Mouse (Mus musculus) myocyte (in vitro differentiated cells): ENCODE measurements at regions not wholly inside any gene's neighbourhood (a gene's known extent, or its start where the extent isn't known, plus 50 kb on each side); places are given as distances from the start of the nearest gene placed in this dataset.
A peak's percentile ranks its signal among the peaks of the same experiment; 100 is the strongest.

Experiments
- H3K27me3 ChIP-seq: one replicate; pipeline ENCODE4 v1.6.1; 2011; ENCODE audit not compliant: control insufficient read depth, insufficient read depth, insufficient read length
- H3K36me3 ChIP-seq: one replicate; pipeline ENCODE4 v1.6.1; 2011; ENCODE audit not compliant: control insufficient read depth, insufficient read depth
- H3K4me2 ChIP-seq: one replicate; pipeline ENCODE4 v1.6.1; 2011; ENCODE audit warnings: low read depth, control low read depth
- H3K4me3 ChIP-seq: one replicate; pipeline ENCODE4 v1.5.1; 2011; ENCODE audit warnings: mild to moderate bottlenecking, control low read depth, moderate library complexity
- H3K79me2 ChIP-seq: one replicate; pipeline ENCODE4 v1.6.1; 2011; ENCODE audit not compliant: control insufficient read depth, insufficient read depth
- H3ac ChIP-seq: one replicate; pipeline ENCODE4 v1.6.1; 2011; ENCODE audit not compliant: control insufficient read depth, insufficient read length
- CEBPB ChIP-seq: IDR thresholded peaks from 2 replicates; pipeline ENCODE4 v1.6.1; 2011; ENCODE audit warnings: mild to moderate bottlenecking, moderate library complexity; ENCODE audit not compliant: poor library complexity, insufficient read depth, severe bottlenecking
- E2F4 ChIP-seq: IDR thresholded peaks from one replicate; pipeline ENCODE4 v1.6.1; 2011; ENCODE audit warnings: mild to moderate bottlenecking, control low read depth, moderate library complexity; ENCODE audit not compliant: insufficient read depth
- MAX ChIP-seq: IDR thresholded peaks from one replicate; pipeline ENCODE4 v1.6.1; 2011; ENCODE audit warnings: low read depth, mild to moderate bottlenecking, control low read depth
- MYOD1 ChIP-seq, 3 experiments: IDR thresholded peaks; one replicate each; pipeline ENCODE4 v1.6.1; 2011; ENCODE audit warnings: control low read depth in 2 of 3, low read depth in 2 of 3, mild to moderate bottlenecking in 2 of 3, moderate library complexity in 1 of 3; ENCODE audit not compliant: insufficient read length in 2 of 3, control insufficient read depth in 1 of 3
- MYOG ChIP-seq, 3 experiments: IDR thresholded peaks; one replicate each; pipeline ENCODE4 v1.6.1; 2011; ENCODE audit warnings: control low read depth in 2 of 3, low read depth in 2 of 3, mild to moderate bottlenecking in 2 of 3; ENCODE audit not compliant: insufficient read length in 2 of 3, control insufficient read depth in 1 of 3, insufficient read depth in 1 of 3
- POLR2A ChIP-seq: IDR thresholded peaks from one replicate; pipeline ENCODE4 v1.6.1; 2011; ENCODE audit warnings: low read depth, mild to moderate bottlenecking, control low read depth, moderate library complexity; ENCODE audit not compliant: insufficient read length
- POLR2AphosphoS2 ChIP-seq: IDR thresholded peaks from one replicate; pipeline ENCODE4 v1.6.1; 2011; ENCODE audit warnings: low read depth, control low read depth; ENCODE audit not compliant: insufficient read length
- REST ChIP-seq: IDR thresholded peaks from one replicate; pipeline ENCODE4 v1.6.1; 2011; ENCODE audit warnings: mild to moderate bottlenecking, control low read depth, moderate library complexity; ENCODE audit not compliant: insufficient read depth, insufficient read length
- SRF ChIP-seq: IDR thresholded peaks from one replicate; pipeline ENCODE4 v1.6.1; 2011; ENCODE audit warnings: low read depth; ENCODE audit not compliant: control insufficient read depth, insufficient read length
- TCF12 ChIP-seq: IDR thresholded peaks from one replicate; pipeline ENCODE4 v1.6.1; 2011; ENCODE audit warnings: mild to moderate bottlenecking, control low read depth; ENCODE audit not compliant: poor library complexity, insufficient read depth, severe bottlenecking
- TCF3 ChIP-seq: IDR thresholded peaks from one replicate; pipeline ENCODE4 v1.6.1; 2011; ENCODE audit warnings: low read depth, control low read depth; ENCODE audit not compliant: insufficient read length
- USF1 ChIP-seq: IDR thresholded peaks from one replicate; pipeline ENCODE4 v1.6.1; 2011; ENCODE audit warnings: low read depth, mild to moderate bottlenecking, control low read depth, moderate library complexity

DNA sequence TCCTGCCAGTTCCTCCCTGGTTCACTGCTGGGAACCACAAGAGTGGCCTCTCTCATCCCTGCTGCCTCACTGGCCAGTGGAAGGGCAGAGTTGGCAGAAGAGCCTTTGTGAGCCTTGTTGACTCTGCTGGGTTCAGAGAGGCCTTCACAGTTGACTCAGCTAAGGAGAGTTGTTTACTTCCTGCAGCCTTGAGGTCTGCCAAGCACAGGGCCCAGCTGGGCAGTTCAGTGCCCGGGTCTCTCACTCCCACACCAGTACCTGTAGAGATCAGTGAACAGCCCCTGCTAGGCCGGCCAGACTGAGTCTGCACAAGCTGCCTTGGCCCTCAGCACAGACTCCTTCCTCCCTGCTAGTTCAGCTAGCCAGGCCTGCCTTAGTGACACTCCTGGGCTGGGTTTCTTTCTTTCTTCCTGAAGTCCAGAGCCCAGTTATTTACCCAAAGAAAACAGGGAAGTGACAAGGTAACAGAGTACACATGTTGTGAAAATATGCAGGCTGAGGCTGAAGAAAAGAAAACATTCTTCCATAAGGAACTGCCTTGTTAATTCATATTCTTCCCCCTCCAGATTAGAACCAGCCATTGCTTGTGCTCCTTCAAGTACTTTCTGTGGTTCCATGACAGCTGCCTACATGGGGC is 207.8 kb downstream of the Zfp36l1 start:
- Histone ChIP-seq H3ac (no peak overlapping the region), H3K27me3 (no peaks in the 10 kb centered on the region), H3K36me3 (no peaks in the 10 kb centered on the region), H3K4me3 (no peak overlapping the region), H3K79me2 (no peaks in the 10 kb centered on the region), H3K4me2 (peak overlapping the region; percentile 79)
- TF ChIP-seq MAX (no peak), USF1 (no peak), SRF (no peak), POLR2AphosphoS2 (no peak), MYOG (IDR thresholded peaks at IDR 0.05; ENCODE audit: control insufficient read depth in 1 of 3, insufficient read depth in 1 of 3, insufficient read length in 2 of 3, low read depth in 2 of 3) (no peak), E2F4 (no peak), MYOD1 (IDR thresholded peaks at IDR 0.05; ENCODE audit: control insufficient read depth in 1 of 3, insufficient read length in 2 of 3, low read depth in 2 of 3) (no peak), POLR2A (no peak), TCF12 (no peak), REST (no peak), CEBPB (no peak), TCF3 (no peak)

- Histone ChIP-seq H3K27me3 (no peaks in the 10 kb centered on the region), H3K4me2 (no peak overlapping the region), H3K79me2 (no peaks in the 10 kb centered on the region), H3K36me3 (no peaks in the 10 kb centered on the region), H3K4me3 (no peak overlapping the region), H3ac (no peak overlapping the region)
- TF ChIP-seq SRF (no peak), POLR2A (no peak), MYOD1 (IDR thresholded peaks at IDR 0.05; ENCODE audit: control insufficient read depth in 1 of 3, insufficient read length in 2 of 3, low read depth in 2 of 3) (no peak), TCF3 (no peak), TCF12 (no peak), CEBPB (no peak), MAX (no peak), E2F4 (no peak), REST (no peak), MYOG (IDR thresholded peaks at IDR 0.05; ENCODE audit: control insufficient read depth in 1 of 3, insufficient read depth in 1 of 3, insufficient read length in 2 of 3, low read depth in 2 of 3) (no peak), POLR2AphosphoS2 (no peak), USF1 (no peak)
Measured at GRCm38 (mm10) chr12:79902761-79903160, 210.1 kb downstream of the Zfp36l1 start.

DNA sequence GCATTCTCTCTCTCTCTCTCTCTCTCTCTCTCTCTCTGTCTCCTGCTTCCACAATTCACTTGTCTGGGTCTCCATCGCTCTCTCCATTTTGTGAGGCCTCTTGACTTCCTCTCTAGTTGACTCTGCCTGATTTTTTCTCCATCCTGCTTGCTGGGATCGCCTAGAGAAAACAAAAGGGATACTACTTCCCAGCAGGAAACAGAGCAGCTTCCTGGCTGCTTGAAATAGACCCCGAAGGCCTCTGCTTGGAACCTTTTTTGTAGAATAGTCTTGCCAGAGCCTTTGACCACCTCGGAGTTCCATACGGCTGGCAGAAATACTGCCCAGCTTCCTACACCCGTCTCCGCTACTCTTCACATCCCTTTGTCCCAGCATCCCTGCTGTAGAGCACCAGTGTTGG is 210.7 kb downstream of the Zfp36l1 start:
- H3K27me3 ChIP-seq: no peaks in the 10 kb centered on the region
- no peaks in the 10 kb centered on the region for H3K36me3 ChIP-seq
- H3K4me3 ChIP-seq: no peak overlapping the region
- TF ChIP-seq E2F4 (no peak), SRF (no peak), MYOD1 (IDR thresholded peaks at IDR 0.05; ENCODE audit: control insufficient read depth in 1 of 3, insufficient read length in 2 of 3, low read depth in 2 of 3) (no peak), CEBPB (no peak), POLR2AphosphoS2 (no peak), POLR2A (no peak), MAX (no peak), REST (no peak), TCF12 (no peak), TCF3 (no peak), USF1 (no peak), MYOG (IDR thresholded peaks at IDR 0.05; ENCODE audit: control insufficient read depth in 1 of 3, insufficient read depth in 1 of 3, insufficient read length in 2 of 3, low read depth in 2 of 3) (no peak)
- H3K79me2 ChIP-seq: no peaks in the 10 kb centered on the region
- H3K4me2 ChIP-seq: no peak overlapping the region
- H3ac ChIP-seq: no peak overlapping the region

- H3K4me2 ChIP-seq: no peak overlapping the region
- no peaks in the 10 kb centered on the region for H3K79me2 ChIP-seq
- no peaks in the 10 kb centered on the region for H3K27me3 ChIP-seq
- TF ChIP-seq E2F4 (no peak), TCF12 (no peak), CEBPB (no peak), MYOG (IDR thresholded peaks at IDR 0.05; ENCODE audit: control insufficient read depth in 1 of 3, insufficient read depth in 1 of 3, insufficient read length in 2 of 3, low read depth in 2 of 3) (no peak), MAX (no peak), REST (no peak), SRF (no peak), POLR2AphosphoS2 (no peak), MYOD1 (IDR thresholded peaks at IDR 0.05; ENCODE audit: control insufficient read depth in 1 of 3, insufficient read length in 2 of 3, low read depth in 2 of 3) (no peak), USF1 (no peak), TCF3 (no peak), POLR2A (no peak)
- H3K36me3 ChIP-seq: no peaks in the 10 kb centered on the region
- no peak overlapping the region for H3K4me3 ChIP-seq
- no peak overlapping the region for H3ac ChIP-seq
Measured at GRCm38 (mm10) chr12:79898198-79898930, 214.4 kb downstream of the Zfp36l1 start.

DNA sequence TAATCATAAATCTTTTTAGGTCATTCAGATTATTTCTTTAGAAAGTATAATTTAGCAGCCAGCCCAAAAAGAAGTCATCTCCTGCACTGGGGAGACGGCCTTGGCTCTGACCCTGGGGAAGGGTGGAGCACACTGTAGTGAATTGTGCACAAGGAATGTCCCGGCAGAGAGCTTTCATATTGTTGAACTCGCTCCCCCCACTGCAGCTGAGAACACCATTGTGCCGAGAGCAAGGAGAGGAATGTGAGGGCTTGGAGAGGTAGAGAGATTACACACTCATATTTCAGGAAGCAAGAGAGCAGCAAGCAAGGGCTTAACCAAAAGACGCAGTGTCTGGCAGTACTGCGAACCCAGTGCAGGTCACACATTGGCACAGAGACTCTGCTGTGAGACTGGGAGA is 216.8 kb downstream of the Zfp36l1 start:
- H3K4me3 ChIP-seq: no peak overlapping the region
- TF ChIP-seq POLR2A (no peak), TCF12 (no peak), POLR2AphosphoS2 (no peak), SRF (no peak), CEBPB (no peak), E2F4 (no peak), MYOG (IDR thresholded peaks at IDR 0.05; ENCODE audit: control insufficient read depth in 1 of 3, insufficient read depth in 1 of 3, insufficient read length in 2 of 3, low read depth in 2 of 3) (no peak), MYOD1 (IDR thresholded peaks at IDR 0.05; ENCODE audit: control insufficient read depth in 1 of 3, insufficient read length in 2 of 3, low read depth in 2 of 3) (no peak), USF1 (no peak), MAX (no peak), TCF3 (no peak)
- H3K79me2 ChIP-seq: no peaks in the 10 kb centered on the region
- no peaks in the 10 kb centered on the region for H3K36me3 ChIP-seq
- H3K4me2 ChIP-seq: peak overlapping the region; percentile 10
- H3ac ChIP-seq: no peak overlapping the region
- no peaks in the 10 kb centered on the region for H3K27me3 ChIP-seq
